9 mouse cellular contexts compared by ENCODE assay signal in the genomic region with DNA sequence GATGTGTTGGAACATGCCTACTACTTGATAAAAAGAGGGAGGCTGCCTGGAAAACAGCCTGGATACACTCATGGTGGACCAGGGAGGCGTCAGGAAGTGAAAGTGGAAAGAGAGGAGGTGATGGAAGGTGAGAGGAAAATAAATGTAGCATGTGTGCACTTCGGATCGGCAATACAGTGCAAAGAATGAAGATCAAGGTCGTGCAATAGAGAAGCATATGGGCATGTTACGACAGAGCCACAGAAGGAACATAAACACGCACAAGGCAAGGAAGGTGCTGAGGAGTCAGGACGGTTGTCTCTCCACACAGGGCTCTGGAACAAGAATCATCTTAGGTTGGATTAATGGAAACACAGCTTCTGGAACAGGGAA. TPM values are rescaled to one million over a fixed set of nuclear protein-coding genes. Genes with fewer than 3 reads are reported as not detected.
DNase-seq lines count a peak whose midpoint lies in the region; ATAC-seq and TF ChIP-seq lines count a peak whose summit lies in the region.
"Had no signal": no experiment of that assay in that cellular context is flagged by ENCODE, and none has a peak within 500 bp of the region (broad histone marks: within the 10 kb centered on the region; RNA-seq: fewer than 3 reads in every experiment).

No protein-coding gene starts in this region.

- intact Hi-C loops in left cerebral cortex, postnatal 25 days (cut with DNase I): no loop called here

- H3K36me3 ChIP-seq in heart, embryonic 10.5 days: no peaks in the 10 kb centered on the region
- no peaks in the 10 kb centered on the region for H3K36me3 ChIP-seq in midbrain, embryonic 11.5 days (ENCODE audit: control insufficient read depth, insufficient read depth, low read length)
- H3K36me3 ChIP-seq in midbrain, embryonic 15.5 days (replicated peaks): no peaks in the 10 kb centered on the region
- H3K36me3 ChIP-seq in hindbrain, postnatal 0 days (ENCODE audit: insufficient read depth, low read length): no peaks in the 10 kb centered on the region
- H3K36me3 ChIP-seq in neural tube, embryonic 13.5 days: no peaks in the 10 kb centered on the region

- no peak for ATAC-seq in midbrain, embryonic 11.5 days (ENCODE audit: low FRiP score)
- no peak for ATAC-seq in midbrain, embryonic 15.5 days (replicated peaks)
- ATAC-seq in hindbrain, postnatal 0 days: no peak
- ATAC-seq in neural tube, embryonic 13.5 days (ENCODE audit: low read depth): no peak

- H3K4me2 ChIP-seq in midbrain, embryonic 11.5 days: peak overlapping the region; percentile 21; the same call in 1 of the 2 replicates
- H3K4me2 ChIP-seq in midbrain, embryonic 15.5 days: no peak overlapping the region
- peak overlapping the region; percentile 33 for H3K4me2 ChIP-seq in hindbrain, postnatal 0 days (ENCODE audit: low read depth, low read length)
- peak overlapping the region; percentile 21 for H3K4me2 ChIP-seq in neural tube, embryonic 13.5 days

- WGBS in heart, embryonic 10.5 days: 17% methylated on average over 7 of the region's 7 CpGs
- 24% methylated on average over 7 of the region's 7 CpGs for WGBS in midbrain, embryonic 11.5 days
- WGBS in midbrain, embryonic 15.5 days: 25% methylated on average over 7 of the region's 7 CpGs
- WGBS in hindbrain, postnatal 0 days: 32% methylated on average over 7 of the region's 7 CpGs
- WGBS in neural tube, embryonic 13.5 days: 44% methylated on average over 7 of the region's 7 CpGs

- H3K27ac ChIP-seq in heart, embryonic 10.5 days: peak overlapping the region; percentile 100
- 0 out of 2 replicates have a peak overlapping the region, but pooled peaks have one; percentile 13 for H3K27ac ChIP-seq in midbrain, embryonic 11.5 days (ENCODE audit: low read depth, low read length)
- no peak overlapping the region for H3K27ac ChIP-seq in midbrain, embryonic 15.5 days
- H3K27ac ChIP-seq in hindbrain, postnatal 0 days: peak overlapping the region; percentile 20; the same call in 1 of the 2 replicates
- 0 out of 2 replicates have a peak overlapping the region, but pooled peaks have one; percentile 46 for H3K27ac ChIP-seq in neural tube, embryonic 13.5 days (replicated peaks)

- H3K9me3 ChIP-seq in heart, embryonic 10.5 days: no peaks in the 10 kb centered on the region
- H3K9me3 ChIP-seq in midbrain, embryonic 11.5 days (ENCODE audit: control insufficient read depth, low read length): no peaks in the 10 kb centered on the region
- H3K9me3 ChIP-seq in midbrain, embryonic 15.5 days: no peaks in the 10 kb centered on the region
- no peaks in the 10 kb centered on the region for H3K9me3 ChIP-seq in hindbrain, postnatal 0 days (ENCODE audit: low read length)
- H3K9me3 ChIP-seq in neural tube, embryonic 13.5 days: no peaks in the 10 kb centered on the region

- peak overlapping the region; percentile 25; the same call in 1 of the 2 replicates for H3K9ac ChIP-seq in midbrain, embryonic 11.5 days (ENCODE audit: low read length)
- no peak overlapping the region for H3K9ac ChIP-seq in midbrain, embryonic 15.5 days
- H3K9ac ChIP-seq in hindbrain, postnatal 0 days (replicated peaks; ENCODE audit: low read length): 0 out of 2 replicates have a peak overlapping the region, but pooled peaks have one; percentile 3
- peak overlapping the region; percentile 41; the same call in 1 of the 2 replicates for H3K9ac ChIP-seq in neural tube, embryonic 13.5 days

- no peak for DNase-seq in heart, embryonic 10.5 days (ENCODE audit: low spot score)
- no peak for DNase-seq in heart, postnatal 4 days
- peak; percentile 90 for DNase-seq in midbrain, embryonic 11.5 days (ENCODE audit: low spot score, missing footprints)
- no peak for DNase-seq in hindbrain, postnatal 0 days (ENCODE audit: low spot score)
- no peak for DNase-seq in cerebellum, adult 8-10 months
- DNase-seq in left cerebral cortex, postnatal 25 days (ENCODE audit: low spot score in 2 of 2): no peak
- DNase-seq: adrenal gland, postnatal 14 days had no signal

- TF ChIP-seq CTCF in hindbrain, postnatal 0 days (IDR thresholded peaks at IDR 0.05; ENCODE audit: low read depth): no peak

- no peaks in the 10 kb centered on the region for H3K27me3 ChIP-seq in heart, embryonic 10.5 days (ENCODE audit: insufficient read depth, poor library complexity, severe bottlenecking)
- H3K27me3 ChIP-seq in midbrain, embryonic 11.5 days (ENCODE audit: control insufficient read depth, insufficient read depth, low read length): no peaks in the 10 kb centered on the region
- H3K27me3 ChIP-seq in midbrain, embryonic 15.5 days (replicated peaks): peaks cover 4% of the 10 kb centered on the region; the same call in 1 of the 2 replicates
- H3K27me3 ChIP-seq in hindbrain, postnatal 0 days (ENCODE audit: insufficient read depth, low read length): no peaks in the 10 kb centered on the region
- H3K27me3 ChIP-seq in neural tube, embryonic 13.5 days: peaks cover 3% of the 10 kb centered on the region; the same call in 1 of the 2 replicates

- H3K4me3 ChIP-seq in heart, embryonic 10.5 days: peak overlapping the region; percentile 52
- no peak overlapping the region for H3K4me3 ChIP-seq in midbrain, embryonic 11.5 days (ENCODE audit: low read depth, low read length)
- H3K4me3 ChIP-seq in midbrain, embryonic 15.5 days: no peak overlapping the region
- no peak overlapping the region for H3K4me3 ChIP-seq in hindbrain, postnatal 0 days (ENCODE audit: low read length)
- no peak overlapping the region for H3K4me3 ChIP-seq in neural tube, embryonic 13.5 days

- H3K4me1 ChIP-seq in heart, embryonic 10.5 days: peaks cover 40% of the 10 kb centered on the region
- peaks cover 19% of the 10 kb centered on the region for H3K4me1 ChIP-seq in midbrain, embryonic 11.5 days (ENCODE audit: control insufficient read depth, insufficient read depth, low read length)
- peaks cover 14% of the 10 kb centered on the region for H3K4me1 ChIP-seq in midbrain, embryonic 15.5 days
- 0 out of 2 replicates have a peak, but pooled peaks cover 6% of the 10 kb centered on the region for H3K4me1 ChIP-seq in hindbrain, postnatal 0 days (ENCODE audit: insufficient read depth, low read length)
- peaks cover 33% of the 10 kb centered on the region for H3K4me1 ChIP-seq in neural tube, embryonic 13.5 days (replicated peaks)

RNA-seq across cellular contexts. Expression of a gene that starts 59.9 kb away (rescaled TPM):
- polyA plus RNA-seq in heart, embryonic 10.5 days (2016; fragmentation: Nextera tagmentation; extraction: Ambion mirVana): 23.8 and 31.5 TPM in 2 replicates
- 10 to 100 TPM; 74.6 to 77.3 TPM for total RNA-seq in heart, postnatal 4 days (2021)
- 39.1 and 39.2 TPM in 2 replicates for polyA plus RNA-seq in midbrain, embryonic 11.5 days (2014; fragmentation: Nextera tagmentation; extraction: Ambion mirVana)
- polyA plus RNA-seq in midbrain, embryonic 15.5 days (2015; fragmentation: Nextera tagmentation; extraction: Ambion mirVana): 37.9 and 39.3 TPM in 2 replicates
- 54.1 and 59.1 TPM in 2 replicates for total RNA-seq in hindbrain, postnatal 0 days (2014; rRNA removed)
- polyA plus RNA-seq in hindbrain, postnatal 0 days (2015; fragmentation: Nextera tagmentation; extraction: Ambion mirVana): 17.6 and 17.7 TPM in 2 replicates
- polyA plus RNA-seq in neural tube, embryonic 13.5 days (2015; fragmentation: Nextera tagmentation; extraction: Ambion mirVana): 31.8 and 37.3 TPM in 2 replicates
- 10 to 100 TPM; 81.0 to 88.3 TPM for total RNA-seq in left cerebral cortex, postnatal 25 days (2021)
